Mouse (Mus musculus) yolk sac, embryonic 10.5 days (tissue): ENCODE measurements around the gene Lrrc74b.
"Not testable (repeated sequence)": the region's sequence is repeated elsewhere in the genome, so short reads cannot be mapped to it uniquely, and the experiment has no call there.

Experiments used
- DNase-seq: peaks from one replicate; pipeline ENCODE4 v3.0.0-alpha.2; 2017; ENCODE audit warnings: low spot score

Lrrc74b gene

GRCm38 (mm10) chr16:17552837-17553236 is 8.2 kb downstream of the Lrrc74b start:
- no peak for DNase-seq

GRCm38 (mm10) chr16:17542632-17543031 is 18.4 kb downstream of the Lrrc74b start:
- DNase-seq, result no peak

- DNase-seq, result no peak
Observed at GRCm38 (mm10) chr16:17536584-17536983, 24.5 kb downstream of the Lrrc74b start.

GRCm38 (mm10) chr16:17532676-17533329 is 28.2 kb downstream of the Lrrc74b start:
- DNase-seq, result no peak

GRCm38 (mm10) chr16:17532271-17532670 is 28.8 kb downstream of the Lrrc74b start:
- no peak for DNase-seq

GRCm38 (mm10) chr16:17530640-17531288 is 30.3 kb downstream of the Lrrc74b start, which contains the start of gene Thap7:
Gene Thap7, minus strand, starts transcription at chr16:17531136.
- DNase-seq, result peak; percentile 96

- DNase-seq, result no peak
Observed at GRCm38 (mm10) chr16:17529981-17530586, 31.0 kb downstream of the Lrrc74b start.

GRCm38 (mm10) chr16:17528276-17528675 is 32.8 kb downstream of the Lrrc74b start:
- DNase-seq, result no peak

GRCm38 (mm10) chr16:17527606-17528005 is 33.4 kb downstream of the Lrrc74b start:
- no peak for DNase-seq

- peak; percentile 63 for DNase-seq
Observed at GRCm38 (mm10) chr16:17526223-17526622, 34.8 kb downstream of the Lrrc74b start.

- DNase-seq, result no peak
Observed at GRCm38 (mm10) chr16:17525524-17525923, 35.5 kb downstream of the Lrrc74b start.

GRCm38 (mm10) chr16:17524156-17524555 is 36.9 kb downstream of the Lrrc74b start:
- DNase-seq, result no peak

- DNase-seq, result no peak
Observed at GRCm38 (mm10) chr16:17518910-17519309, 42.1 kb downstream of the Lrrc74b start.

- no peak for DNase-seq
Observed at GRCm38 (mm10) chr16:17511431-17511830, 49.6 kb downstream of the Lrrc74b start.

GRCm38 (mm10) chr16:17510686-17511085 is 50.4 kb downstream of the Lrrc74b start:
- no peak for DNase-seq

GRCm38 (mm10) chr16:17510143-17510542 is 50.9 kb downstream of the Lrrc74b start:
- DNase-seq, result no peak

- no peak for DNase-seq
Observed at GRCm38 (mm10) chr16:17509240-17509597, 51.8 kb downstream of the Lrrc74b start.

GRCm38 (mm10) chr16:17508546-17509239 is 52.4 kb downstream of the Lrrc74b start, which contains the start of gene Lztr1:
Gene Lztr1, plus strand, starts transcription at chr16:17508688.
- peak; percentile 95 for DNase-seq

- not testable (repeated sequence) for DNase-seq
Observed at GRCm38 (mm10) chr16:17508031-17508430, 53.0 kb downstream of the Lrrc74b start.

GRCm38 (mm10) chr16:17507018-17507552 is 54.0 kb downstream of the Lrrc74b start:
- no peak for DNase-seq

GRCm38 (mm10) chr16:17502681-17503080 is 58.4 kb downstream of the Lrrc74b start:
- no peak for DNase-seq

GRCm38 (mm10) chr16:17499249-17499883 is 61.7 kb downstream of the Lrrc74b start:
- no peak for DNase-seq
